Mouse (Mus musculus) A20 (cell line): ENCODE data around the gene Elmod3.
A peak's percentile ranks its signal among the peaks of the same experiment; 100 is the strongest.

ENCODE experiments used
- DNase-seq: peaks from one replicate; pipeline ENCODE4 v3.0.0-alpha.2; 2011; ENCODE audit warnings: low read depth, low spot score

The Elmod3 gene

DNA sequence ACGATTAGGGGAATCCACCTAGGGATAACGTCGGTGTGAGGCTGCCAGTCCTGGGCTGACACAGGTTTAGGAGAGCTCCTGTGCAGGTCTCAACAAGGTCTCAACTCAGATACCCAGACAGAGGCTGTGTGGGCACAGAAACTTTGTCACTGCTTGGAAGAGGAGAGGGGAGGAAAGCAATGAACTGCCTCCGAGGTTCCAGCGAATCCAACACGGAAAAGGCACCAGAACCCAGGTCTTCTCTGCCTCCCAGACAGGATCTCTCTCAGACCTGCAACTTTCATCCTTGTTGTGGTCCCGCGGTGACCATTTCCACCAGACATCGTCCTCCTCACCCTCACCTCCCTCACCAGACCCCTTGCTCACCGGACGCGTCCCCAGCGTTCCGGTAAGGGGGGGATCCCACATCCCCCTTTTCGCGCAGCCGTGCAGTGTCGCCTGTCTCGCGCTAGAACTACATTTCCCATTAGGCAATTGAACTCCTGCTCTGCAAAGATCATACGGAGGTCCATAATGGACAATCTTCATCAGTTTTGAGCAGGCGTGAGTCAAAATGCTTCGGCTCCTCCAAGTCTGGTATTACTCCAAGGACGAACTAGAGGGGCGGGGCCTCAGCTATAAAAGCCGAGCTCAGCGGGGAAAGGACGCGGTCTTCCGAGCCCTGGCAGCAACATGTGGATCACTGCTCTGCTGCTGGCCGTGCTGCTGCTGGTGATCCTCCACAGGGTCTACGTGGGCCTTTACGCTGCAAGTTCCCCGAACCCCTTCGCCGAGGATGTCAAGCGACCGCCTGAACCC, at the start of gene Elmod3, which contains the start of gene Retsat:
Gene Elmod3, minus strand, starts transcription at position 458 of the 798 bp plus-strand sequence.
Gene Retsat, plus strand, starts transcription at position 520 of the 798 bp plus-strand sequence.
- peak; percentile 87 for DNase-seq

DNA sequence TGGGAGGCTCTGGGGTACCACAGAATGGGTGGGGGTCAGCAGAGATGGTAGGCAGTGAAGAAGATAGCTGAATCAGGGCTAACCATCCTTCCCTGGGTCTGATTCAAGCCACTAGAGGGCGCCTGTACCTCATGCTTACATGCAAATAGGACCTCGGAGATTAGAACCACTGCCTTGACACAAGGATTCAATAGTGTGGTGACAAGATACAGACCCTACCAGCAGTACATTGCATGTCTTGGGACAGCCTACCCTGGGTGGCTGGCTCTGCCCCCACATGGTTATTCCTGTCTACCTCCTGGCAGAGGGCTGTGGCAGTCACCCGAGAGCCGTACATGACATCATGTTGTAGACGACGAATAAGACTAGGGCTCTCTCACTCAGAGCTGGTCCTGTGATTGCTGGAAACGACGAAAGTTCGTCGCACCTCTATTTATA, 49.2 kb upstream of the Elmod3 start:
- DNase-seq: peak; percentile 47

DNA sequence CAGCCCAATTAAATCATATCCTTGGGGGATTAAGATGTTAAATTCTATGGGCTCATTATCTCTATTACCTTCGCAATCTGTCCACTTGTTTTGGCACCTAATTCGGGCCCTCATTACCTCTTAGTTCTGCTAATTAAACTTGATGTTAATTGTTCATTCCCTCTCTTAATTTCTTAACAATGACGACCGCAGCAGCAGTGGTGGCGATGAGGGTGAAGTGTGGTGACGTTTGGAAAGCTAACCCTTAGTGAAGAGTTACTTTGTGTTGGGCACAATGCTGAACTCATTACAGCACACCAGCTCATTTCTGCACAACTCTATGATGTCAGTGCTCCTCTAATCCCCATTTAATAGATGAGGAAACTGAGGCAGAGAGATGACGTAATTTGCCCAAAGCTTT, 47.2 kb upstream of the Elmod3 start:
- no peak for DNase-seq

DNA sequence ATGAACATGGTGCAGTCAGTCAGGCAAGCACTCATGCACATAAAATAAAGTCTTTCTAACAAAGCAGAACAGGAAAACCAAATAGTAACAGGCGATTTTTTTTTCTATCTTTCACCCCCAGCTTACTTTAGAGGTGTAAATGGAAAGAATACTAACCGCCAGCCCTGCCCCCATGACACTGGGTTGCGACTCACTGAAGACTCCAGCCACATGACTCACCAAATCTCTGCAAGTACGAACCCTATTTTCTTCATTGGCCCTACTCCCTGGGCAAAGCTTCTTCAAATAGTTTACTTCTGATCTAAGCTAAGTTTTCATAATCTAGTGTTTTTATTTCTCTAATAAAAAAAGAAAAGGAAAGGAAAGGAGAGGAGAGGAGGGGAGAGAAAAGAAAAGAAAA, 46.4 kb upstream of the Elmod3 start:
- DNase-seq: no peak

DNA sequence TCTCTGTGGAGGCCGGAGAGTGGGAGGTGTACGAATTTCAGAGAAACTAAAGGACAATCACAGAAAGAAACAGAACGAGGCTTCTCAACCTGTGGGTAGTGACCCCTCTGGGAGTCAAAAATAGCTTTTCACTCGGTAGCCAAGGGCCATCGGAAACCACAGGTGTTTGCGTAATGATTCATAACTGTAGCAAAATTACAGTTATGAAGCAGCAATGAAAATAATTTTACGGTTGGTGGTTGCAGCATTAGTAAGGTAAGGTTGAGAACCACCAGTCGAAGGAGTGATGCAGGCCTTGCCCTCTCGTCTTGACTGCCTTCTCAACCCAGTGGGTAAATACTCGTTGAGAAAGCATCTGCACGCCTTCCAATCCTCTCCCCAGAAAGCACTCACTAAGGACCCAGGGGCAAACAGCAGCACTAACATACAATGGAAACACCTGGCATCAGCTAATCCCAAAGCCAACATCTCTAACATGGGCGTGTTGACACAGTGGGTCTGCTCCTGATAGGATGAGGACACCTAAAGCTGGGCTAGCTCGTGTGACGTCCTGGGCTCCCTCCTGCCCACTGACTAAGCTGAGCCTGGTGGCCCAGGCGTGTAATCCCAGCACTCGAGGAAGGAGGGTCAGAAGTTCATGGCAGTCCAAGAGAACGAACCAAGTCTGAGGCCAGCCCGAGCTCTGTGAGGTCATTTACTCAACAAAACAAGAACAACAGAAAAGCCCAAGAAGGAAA, 43.2 kb upstream of the Elmod3 start:
- no peak for DNase-seq

DNA sequence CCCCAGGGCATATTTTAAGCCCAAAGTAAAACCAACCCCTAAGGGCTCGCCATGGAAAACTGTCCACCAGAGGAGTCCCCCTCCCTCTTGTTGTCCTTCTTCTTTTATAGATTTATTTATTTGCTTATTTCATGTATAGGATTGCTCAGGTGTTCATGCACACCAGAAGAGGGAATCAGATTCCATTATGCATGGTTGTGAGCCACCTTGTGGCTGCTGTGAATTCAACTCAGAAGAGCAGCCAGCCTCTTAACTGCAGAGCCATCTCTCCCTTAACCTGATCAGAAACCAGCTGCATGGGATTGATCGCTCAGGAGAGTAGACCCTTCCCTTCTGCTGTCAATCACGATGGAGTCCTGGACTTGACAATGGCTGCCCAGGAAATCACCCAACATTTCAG, 38.7 kb upstream of the Elmod3 start:
- peak; percentile 19 for DNase-seq

DNA sequence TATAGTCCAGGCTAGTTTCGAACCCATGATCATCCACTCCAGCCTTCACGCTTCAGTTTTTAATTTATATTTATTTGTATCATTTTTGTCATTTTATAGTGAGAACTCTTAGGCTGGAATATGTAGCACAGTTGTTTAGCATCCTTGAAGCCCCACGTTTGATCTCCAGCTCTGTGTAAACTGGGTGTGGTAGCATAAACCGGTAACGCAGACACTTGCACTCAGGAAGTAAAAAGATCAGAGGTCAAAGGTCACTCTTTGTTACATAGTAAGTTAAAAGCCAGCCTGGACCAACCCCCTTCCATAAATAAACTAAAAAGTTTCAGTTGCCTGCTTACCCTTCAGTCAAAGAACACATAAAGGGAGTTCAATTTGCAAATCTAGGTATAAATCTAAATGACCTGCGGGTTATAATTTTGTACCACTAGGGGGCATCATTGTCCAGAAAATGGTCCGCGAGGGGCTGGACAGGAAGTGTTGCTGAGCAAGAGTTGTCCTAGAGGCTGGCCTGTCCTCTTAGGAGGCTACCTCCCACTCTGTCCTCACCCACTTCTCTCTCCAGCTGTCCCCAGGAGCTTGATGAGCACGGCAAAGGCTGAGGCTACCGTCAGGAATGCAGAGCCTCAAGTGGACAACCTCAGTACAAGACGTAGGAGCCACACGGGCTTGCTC, 37.7 kb upstream of the Elmod3 start:
- DNase-seq: peak; percentile 55

DNA sequence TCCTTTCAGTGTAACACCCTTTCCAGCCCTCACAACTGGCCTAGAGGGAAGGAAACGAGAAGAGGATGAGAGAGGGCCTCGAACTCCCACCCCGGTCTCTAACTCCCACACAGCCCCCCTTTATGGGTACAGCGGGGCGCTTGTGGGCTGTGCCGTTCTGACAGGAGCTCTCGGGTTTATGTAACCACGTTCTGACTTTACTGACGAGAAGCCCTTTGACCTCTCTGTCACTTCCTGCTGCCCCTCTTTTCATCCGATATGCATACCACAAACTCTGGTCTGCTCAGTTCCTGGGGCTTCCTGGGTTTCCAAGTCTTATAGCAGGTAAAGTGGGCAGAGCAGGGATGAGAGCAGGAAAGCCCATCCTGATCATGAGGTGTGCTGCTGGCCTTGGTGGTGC, 36.1 kb upstream of the Elmod3 start:
- no peak for DNase-seq

DNA sequence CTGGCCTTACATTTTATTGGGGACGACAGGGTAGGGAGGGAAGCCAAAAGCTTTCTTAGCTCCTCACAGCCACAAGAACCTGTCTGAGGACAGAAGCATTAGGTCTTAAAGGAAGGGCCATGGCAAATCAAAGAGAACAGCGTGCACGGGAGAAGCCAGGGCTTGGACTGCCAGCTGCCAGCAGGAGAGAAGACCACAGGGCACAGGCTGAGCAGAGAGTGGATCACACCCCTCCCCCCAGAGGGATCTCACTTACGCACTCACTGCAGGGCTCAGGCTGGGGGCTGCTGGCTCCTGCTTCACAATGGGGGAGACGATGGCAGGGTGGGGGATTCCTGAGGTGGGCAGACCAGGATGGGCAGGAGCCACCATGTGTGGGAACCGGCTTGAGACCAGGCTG, 33.5 kb upstream of the Elmod3 start:
- no peak for DNase-seq

DNA sequence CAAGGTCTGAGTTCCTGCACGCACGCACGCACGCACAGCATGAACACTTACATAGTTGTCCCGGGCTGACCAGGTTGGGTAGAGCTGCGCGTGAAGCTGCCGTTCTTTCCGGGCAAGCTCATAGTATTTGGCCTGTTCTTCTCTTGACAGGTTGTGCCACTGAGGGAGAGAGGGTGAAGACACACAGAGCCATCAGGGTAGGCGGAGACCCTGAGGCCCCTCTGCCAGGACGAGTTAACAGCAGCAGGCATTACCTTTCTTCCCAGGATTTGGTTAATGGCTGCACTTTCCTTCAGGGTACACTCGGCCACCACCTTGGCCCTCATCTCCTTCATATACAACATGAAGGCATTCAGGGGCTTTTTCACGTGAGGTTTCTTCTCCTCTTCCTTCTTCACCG, 32.7 kb upstream of the Elmod3 start:
- DNase-seq: no peak

DNA sequence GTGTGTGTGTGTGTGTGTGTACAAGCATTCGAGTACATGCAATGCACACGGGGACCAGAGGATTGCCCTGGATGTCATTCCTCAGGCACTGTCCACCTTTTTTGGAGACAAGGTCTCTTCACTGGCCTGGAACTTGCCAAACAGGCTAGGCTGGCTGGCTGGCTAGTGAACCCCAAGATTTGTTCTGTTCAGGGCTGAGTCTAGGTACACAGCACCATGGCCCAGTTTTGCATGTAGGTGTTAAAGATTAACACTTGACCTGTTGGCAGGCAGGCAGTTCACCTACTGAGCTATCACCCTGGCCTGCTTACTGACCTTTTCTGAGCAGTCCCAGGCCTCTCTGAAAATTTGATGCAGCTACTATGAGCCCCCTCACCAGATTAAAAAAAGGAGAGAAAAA, 32.2 kb upstream of the Elmod3 start:
- no peak for DNase-seq

DNA sequence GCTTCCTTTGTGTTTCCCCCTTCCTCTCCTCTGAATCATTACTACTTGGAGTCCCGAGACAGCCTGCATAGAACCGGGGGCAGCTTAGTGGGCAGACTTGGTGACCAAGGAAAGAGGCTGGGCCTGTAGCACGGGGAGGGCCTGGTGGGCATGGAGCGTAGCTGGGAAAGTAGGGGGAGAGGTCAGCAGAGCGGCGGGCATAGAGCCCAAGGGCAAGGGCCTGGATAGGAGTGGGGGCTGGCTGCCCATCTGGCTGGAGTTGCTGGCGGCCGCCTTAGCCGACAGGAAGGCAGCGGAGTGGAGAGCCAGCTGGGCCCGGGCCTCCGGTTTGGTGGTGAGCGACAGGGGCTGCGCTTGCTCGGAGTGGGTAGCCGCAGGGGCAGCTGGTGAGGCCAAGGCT, 29.1 kb upstream of the Elmod3 start:
- DNase-seq: no peak

DNA sequence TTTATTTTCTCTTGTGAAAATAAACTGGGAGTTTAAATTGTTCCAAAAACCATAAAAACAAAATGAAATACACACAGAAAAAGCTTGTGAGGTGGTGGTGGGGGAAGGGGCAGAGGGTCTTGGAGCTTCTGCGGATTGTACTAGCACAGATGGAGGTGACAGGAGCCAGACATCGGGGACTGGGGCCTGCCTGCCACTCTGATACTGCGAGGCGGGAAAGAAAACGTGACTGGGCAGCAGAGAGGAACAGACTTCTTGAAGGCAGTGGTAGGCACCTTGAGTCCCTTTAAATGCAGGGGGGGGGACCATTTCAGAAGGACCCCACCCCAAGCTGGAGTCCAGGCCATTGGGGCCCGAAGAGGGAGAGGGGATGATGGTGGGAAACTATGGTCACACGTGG, 28.2 kb upstream of the Elmod3 start:
- DNase-seq: no peak

DNA sequence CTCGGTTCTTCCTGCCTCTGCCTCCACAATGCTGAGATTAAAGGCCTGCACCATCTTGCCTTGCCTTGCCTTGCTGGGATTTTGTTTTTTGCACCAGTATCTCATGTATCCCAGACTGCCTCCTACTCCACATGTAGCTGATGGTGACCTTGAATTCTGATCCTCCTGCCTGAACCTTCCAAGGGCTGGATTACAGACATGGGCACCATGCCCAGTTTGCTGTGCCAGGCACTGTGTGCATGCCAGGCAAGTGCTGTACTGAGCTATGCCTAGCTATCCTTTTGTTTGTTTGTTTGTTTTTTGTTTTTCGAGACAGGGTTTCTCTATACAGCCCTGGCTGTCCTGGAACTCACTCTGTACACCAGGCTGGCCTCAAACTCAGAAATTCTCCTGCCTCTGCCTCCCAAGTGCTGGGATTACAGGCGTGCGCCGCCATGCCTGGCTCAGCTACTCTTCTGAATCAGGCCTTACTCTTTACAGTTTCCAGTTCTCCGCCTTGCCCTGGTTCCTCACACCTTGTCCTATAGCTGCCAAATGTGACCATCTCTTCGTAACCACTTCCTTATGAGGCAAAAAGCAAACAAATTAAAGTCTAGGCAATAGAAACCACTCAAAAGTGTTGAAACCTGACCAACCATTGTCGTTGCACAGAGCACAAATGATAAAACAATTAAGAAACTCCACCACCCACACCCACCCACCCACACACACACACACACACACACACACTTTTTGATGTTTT, 25.6 kb upstream of the Elmod3 start:
- no peak for DNase-seq

DNA sequence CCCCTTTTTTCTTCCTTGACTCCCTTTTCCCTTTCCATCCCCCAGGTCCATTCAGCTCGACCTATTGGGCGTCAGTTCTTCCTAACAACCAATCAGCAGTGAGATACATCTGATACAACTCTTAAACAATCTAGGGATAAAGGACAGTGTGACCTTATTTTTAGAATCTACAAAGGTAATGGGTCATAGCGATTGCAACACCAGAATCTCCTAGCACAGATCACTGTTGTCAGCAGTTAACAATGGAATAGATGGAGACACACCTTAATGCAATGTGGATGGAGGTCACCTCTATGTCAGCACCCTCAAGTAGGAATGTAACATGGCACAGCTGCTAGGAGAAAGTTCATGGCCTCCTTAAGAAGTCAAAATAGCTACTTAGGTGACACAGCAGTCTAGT, 24.7 kb upstream of the Elmod3 start:
- no peak for DNase-seq

DNA sequence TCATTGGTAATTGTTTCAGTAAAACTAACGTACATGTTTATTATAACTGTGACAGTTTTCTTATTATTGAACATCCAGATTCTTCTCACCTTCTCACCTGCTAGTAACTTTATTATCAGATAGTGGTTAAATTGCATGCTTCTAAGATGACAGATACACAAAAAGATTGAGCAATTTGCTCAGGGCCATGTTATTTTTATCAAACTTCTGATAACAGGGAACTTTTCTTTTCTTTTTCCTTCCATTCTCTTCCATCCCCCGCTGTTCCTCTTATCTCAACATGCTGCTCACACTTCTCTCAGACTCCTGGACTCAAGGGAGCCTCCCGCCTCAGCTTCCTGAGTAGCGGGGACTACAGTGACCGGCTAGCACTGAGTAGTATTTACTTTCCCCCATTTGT, 22.7 kb upstream of the Elmod3 start:
- DNase-seq: no peak

DNA sequence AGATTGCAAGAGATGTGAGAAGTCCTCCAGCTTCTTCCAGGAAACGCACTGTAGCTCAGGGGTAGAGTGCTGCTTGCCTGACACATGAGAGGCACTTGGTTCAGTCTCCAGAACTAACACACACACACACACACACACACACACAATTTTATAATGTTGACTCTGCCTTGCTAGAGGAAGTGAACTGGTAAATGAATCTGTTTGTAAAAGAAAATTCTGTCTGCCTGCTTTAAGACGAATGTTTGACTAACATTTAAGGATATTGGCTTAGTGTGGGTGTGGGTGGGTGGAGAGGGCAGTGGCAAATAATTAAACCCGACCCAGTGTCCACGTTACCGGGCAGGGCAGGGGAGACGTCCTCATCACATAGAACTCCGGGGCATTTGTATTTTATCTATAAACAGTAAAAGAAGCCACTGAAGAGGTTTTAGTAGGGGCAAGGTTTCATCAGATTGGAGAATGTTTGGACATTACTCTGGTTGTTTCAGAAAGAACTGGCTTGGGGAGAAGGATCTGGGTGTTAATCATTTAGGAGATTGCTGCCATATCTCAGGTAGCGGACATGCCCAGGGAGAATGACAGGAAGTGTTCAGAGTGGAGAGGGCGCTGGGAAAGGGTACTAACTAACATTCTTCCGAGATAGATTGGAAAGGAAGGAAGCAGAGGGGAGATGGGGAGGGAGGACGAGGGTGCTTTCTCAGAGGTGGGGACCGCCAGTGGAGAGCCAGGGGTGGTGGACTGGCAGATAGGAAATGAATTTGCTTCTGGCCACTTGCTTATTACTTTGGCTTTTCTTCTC, 21.7 kb upstream of the Elmod3 start:
- DNase-seq: no peak

DNA sequence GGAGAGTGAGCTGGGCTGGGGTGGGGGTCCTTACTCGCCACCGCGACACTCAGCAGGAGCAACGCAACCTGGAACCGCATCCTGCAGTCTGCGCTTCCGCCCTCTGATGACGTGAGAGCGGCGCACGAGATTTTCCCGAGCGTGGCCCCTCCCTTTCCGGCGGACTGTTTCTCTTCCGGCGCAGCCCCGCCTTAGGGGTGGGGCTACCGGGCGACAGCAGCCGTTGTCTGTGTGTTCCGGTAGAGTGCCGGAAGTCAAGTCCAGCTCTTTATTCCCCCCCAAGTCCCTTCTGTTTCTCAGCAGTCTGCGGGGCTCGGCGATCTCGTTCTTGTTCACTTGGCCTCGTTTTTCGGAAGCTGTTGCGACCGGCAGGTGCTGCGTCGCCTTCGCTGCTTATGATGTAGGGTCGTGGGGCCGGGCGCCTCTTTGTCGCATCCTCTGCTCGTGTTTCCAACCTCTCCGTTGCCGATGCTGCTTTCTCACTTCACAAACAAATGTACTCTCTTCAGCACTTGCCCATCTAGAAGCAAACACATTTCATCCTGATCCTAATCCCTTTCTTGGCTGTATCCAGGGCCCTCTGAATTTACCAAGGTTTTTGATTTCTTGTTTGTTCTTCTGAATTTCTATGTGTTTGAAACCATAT, 18.6 kb upstream of the Elmod3 start, which contains the start of gene Tgoln1:
Gene Tgoln1, minus strand, starts transcription at position 358 of the 646 bp plus-strand sequence.
- DNase-seq: peak; percentile 90

DNA sequence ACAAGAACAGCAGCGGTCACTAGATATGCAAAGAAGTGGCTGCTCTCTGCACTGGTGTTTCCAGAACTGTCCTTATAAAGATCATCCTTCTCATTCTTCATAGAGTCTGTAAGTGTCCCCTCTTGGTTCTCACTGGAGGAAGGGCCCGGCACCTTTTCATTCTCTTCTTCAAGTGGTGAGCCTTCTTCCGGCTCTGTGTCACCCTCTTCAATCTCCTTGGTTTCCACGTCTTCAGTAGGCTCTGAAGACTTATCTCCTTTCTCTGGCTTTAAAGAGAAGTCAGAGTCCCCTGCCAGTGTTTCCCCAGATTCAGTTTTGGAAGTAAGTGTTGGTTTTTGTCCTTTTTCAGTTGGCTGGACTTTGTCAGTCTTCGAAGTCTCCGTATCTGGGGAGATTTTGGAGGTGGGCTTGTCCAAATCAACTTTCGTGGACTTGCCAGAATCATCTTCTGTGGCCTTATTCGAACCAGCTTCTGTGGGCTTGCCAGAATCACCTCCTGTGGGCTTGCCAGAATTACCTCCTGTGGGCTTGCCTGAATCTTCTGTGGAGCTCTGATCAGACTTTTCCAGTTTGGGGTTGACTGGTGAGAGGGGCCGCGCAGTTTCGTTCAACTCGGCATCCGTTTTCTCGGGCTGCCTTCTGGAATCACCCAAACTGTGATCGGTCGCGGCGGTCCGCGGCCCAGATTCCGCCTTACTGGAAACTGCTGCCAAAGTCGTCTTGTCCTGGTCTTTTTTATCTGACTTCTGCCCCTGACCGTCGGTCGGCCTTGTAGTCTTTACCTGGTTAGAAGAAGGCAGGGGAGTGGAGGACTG, 17.6 kb upstream of the Elmod3 start:
- DNase-seq: peak; percentile 5
